Mouse (Mus musculus) stomach, postnatal 0 days (tissue): ENCODE results near the gene Ube2n.

ENCODE experiments used
- CTCF ChIP-seq: IDR thresholded peaks from 2 replicates; pipeline ENCODE4 v1.5.1; 2016; ENCODE audit warnings: antibody characterized with exemption, low read depth, mild to moderate bottlenecking, moderate library complexity
- EP300 ChIP-seq: optimal IDR thresholded peaks from 2 replicates; pipeline ENCODE3; 2016; ENCODE audit warnings: antibody characterized with exemption

DNA sequence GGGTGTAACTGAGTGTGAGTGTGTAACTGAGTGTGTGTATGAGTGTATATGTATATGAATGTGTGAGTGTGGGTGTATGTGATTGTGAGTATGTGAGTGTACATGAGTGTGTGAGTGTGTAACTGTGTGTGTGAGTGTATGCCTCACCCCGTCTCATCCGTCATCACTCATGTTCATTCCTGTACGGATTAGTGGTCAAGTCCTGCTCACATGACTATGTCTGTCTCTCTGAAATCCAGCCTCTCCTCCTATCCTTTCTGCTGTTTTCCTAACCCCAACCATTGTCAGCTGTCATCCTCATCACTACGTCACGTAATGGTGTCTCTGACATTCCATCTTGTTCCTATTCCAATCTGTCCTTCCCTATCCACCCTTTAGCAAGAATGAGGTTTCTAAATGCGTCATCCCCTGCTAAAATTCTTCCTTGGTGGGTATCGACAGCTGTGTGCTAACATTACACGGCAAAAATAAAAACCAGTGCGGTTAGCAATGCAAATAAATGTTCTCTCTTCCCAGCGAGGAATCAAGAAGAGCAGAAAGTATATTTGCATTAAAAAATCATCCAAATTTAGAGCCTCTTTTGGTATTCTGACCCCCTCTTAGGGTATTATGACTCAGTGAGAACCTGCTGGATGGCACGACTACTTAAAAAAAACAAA lies 42.9 kb upstream of the Ube2n start:
- TF ChIP-seq CTCF: no peak
- TF ChIP-seq EP300: no peak
